Mouse (Mus musculus): ENCODE data around the gene Atp11c.

Atp11c gene

GRCm38 (mm10) chrX:60386852-60387251 lies 205.6 kb downstream of the Atp11c start:
- no peak for DNase-seq (ENCODE audit: low spot score)

- DNase-seq (ENCODE audit: low spot score), result no peak
Observed at GRCm38 (mm10) chrX:60381711-60382110, 210.8 kb downstream of the Atp11c start.

GRCm38 (mm10) chrX:60380386-60380785 lies 212.1 kb downstream of the Atp11c start:
- no peak for DNase-seq (ENCODE audit: low spot score)

- no peak for DNase-seq (ENCODE audit: low spot score)
Observed at GRCm38 (mm10) chrX:60348741-60349140, 243.8 kb downstream of the Atp11c start.

- DNase-seq (ENCODE audit: low spot score), result no peak
Observed at GRCm38 (mm10) chrX:60345447-60345846, 247.1 kb downstream of the Atp11c start.

- no peak for DNase-seq (ENCODE audit: low spot score)
Observed at GRCm38 (mm10) chrX:60344991-60345390, 247.5 kb downstream of the Atp11c start.

- DNase-seq (ENCODE audit: low spot score), result no peak
Observed at GRCm38 (mm10) chrX:60329735-60330134, 262.8 kb downstream of the Atp11c start.

- no peak for DNase-seq (ENCODE audit: low spot score)
Observed at GRCm38 (mm10) chrX:60321321-60321720, 271.2 kb downstream of the Atp11c start.

- no peak for DNase-seq (ENCODE audit: low spot score)
Observed at GRCm38 (mm10) chrX:60317661-60318060, 274.8 kb downstream of the Atp11c start.

- DNase-seq (ENCODE audit: low spot score), result no peak
Observed at GRCm38 (mm10) chrX:60292335-60292734, 300.2 kb downstream of the Atp11c start.

- DNase-seq (ENCODE audit: low spot score), result no peak
Observed at GRCm38 (mm10) chrX:60255346-60255745, 337.2 kb downstream of the Atp11c start.

GRCm38 (mm10) chrX:60187726-60188125 lies 404.8 kb downstream of the Atp11c start:
- DNase-seq (ENCODE audit: low spot score), result no peak

GRCm38 (mm10) chrX:60182611-60183010 lies 409.9 kb downstream of the Atp11c start:
- no peak for DNase-seq (ENCODE audit: low spot score)

GRCm38 (mm10) chrX:60178744-60179458 lies 413.6 kb downstream of the Atp11c start, which contains the start of gene Mcf2:
Gene Mcf2 (minus strand): TSS chrX:60179089.
- DNase-seq (ENCODE audit: low spot score), result peak; percentile 2

- no peak for DNase-seq (ENCODE audit: low spot score)
Observed at GRCm38 (mm10) chrX:60178025-60178743, 414.3 kb downstream of the Atp11c start.
